Mouse (Mus musculus) T-cell, adult 2 months (primary cell): ENCODE results near the gene Dnlz.

Source experiments
- DNase-seq: peaks from one replicate; pipeline ENCODE4 v3.0.0; 2022; ENCODE audit warnings: low spot score

Dnlz gene

GRCm38 (mm10) chr2:26298208-26298855, 53.6 kb downstream of the Dnlz start:
- DNase-seq: no peak
